Mouse (Mus musculus): ENCODE measurements around the gene Capn7. TPM values are rescaled to one million over a fixed set of nuclear protein-coding genes. Genes with fewer than 3 reads are reported as not detected.

The Capn7 gene
- polyA plus RNA-seq, 1 experiment from 2014 or later = 47.5 TPM

- H3K27me3 ChIP-seq = no peaks in the 10 kb centered on the region
- H3K9ac ChIP-seq = no peak overlapping the region
- no peaks in the 10 kb centered on the region for H3K9me3 ChIP-seq
- H3K27ac ChIP-seq = no peak overlapping the region
- H3K4me2 ChIP-seq = no peak overlapping the region
- no peaks in the 10 kb centered on the region; the same call in 1 of the 2 replicates for H3K36me3 ChIP-seq (replicated peaks)
- no peak overlapping the region for H3K4me3 ChIP-seq (replicated peaks)
- ATAC-seq (ENCODE audit: low FRiP score) = no peak
- 96% methylated on average over 8 of the region's 8 CpGs for WGBS
- H3K4me1 ChIP-seq = peaks cover 3% of the 10 kb centered on the region; the same call in 1 of the 2 replicates
Observed at GRCm38 (mm10) chr14:31389421-31390147, 53.1 kb downstream of the Capn7 start.

GRCm38 (mm10) chr14:31392300-31392699, 55.9 kb downstream of the Capn7 start:
- Histone ChIP-seq H3K36me3 (replicated peaks) (no peaks in the 10 kb centered on the region; the same call in 1 of the 2 replicates), H3K9me3 (no peaks in the 10 kb centered on the region), H3K9ac (no peak overlapping the region), H3K4me2 (no peak overlapping the region), H3K4me1 (0 out of 2 replicates have a peak, but pooled peaks cover 3% of the 10 kb centered on the region), H3K4me3 (replicated peaks) (no peak overlapping the region), H3K27ac (no peak overlapping the region), H3K27me3 (no peaks in the 10 kb centered on the region)
- no peak for ATAC-seq (ENCODE audit: low FRiP score)
- WGBS = 91% methylated on average over 5 of the region's 5 CpGs

- 74% methylated on average over 8 of the region's 8 CpGs for WGBS
- H3K27ac ChIP-seq = no peak overlapping the region
- no peaks in the 10 kb centered on the region for H3K27me3 ChIP-seq
- H3K36me3 ChIP-seq (replicated peaks) = no peaks in the 10 kb centered on the region
- no peaks in the 10 kb centered on the region for H3K9me3 ChIP-seq
- H3K4me1 ChIP-seq = 0 out of 2 replicates have a peak, but pooled peaks cover 3% of the 10 kb centered on the region
- H3K9ac ChIP-seq = no peak overlapping the region
- no peak for ATAC-seq (ENCODE audit: low FRiP score)
- no peak overlapping the region for H3K4me3 ChIP-seq (replicated peaks)
- no peak overlapping the region for H3K4me2 ChIP-seq
Observed at GRCm38 (mm10) chr14:31392873-31393545, 56.6 kb downstream of the Capn7 start.

GRCm38 (mm10) chr14:31393546-31393890, 57.1 kb downstream of the Capn7 start:
- Histone ChIP-seq H3K36me3 (replicated peaks) (no peaks in the 10 kb centered on the region), H3K4me3 (replicated peaks) (no peak overlapping the region), H3K27ac (no peak overlapping the region), H3K9ac (no peak overlapping the region), H3K4me2 (no peak overlapping the region), H3K9me3 (no peaks in the 10 kb centered on the region), H3K4me1 (no peaks in the 10 kb centered on the region), H3K27me3 (no peaks in the 10 kb centered on the region)
- 86% methylated on average over 3 of the region's 3 CpGs for WGBS
- no peak for ATAC-seq (ENCODE audit: low FRiP score)

GRCm38 (mm10) chr14:31393936-31394630, 57.6 kb downstream of the Capn7 start:
- WGBS = 90% methylated on average over 7 of the region's 7 CpGs
- Histone ChIP-seq H3K36me3 (replicated peaks) (no peaks in the 10 kb centered on the region), H3K4me1 (no peaks in the 10 kb centered on the region), H3K4me2 (no peak overlapping the region), H3K9me3 (no peaks in the 10 kb centered on the region), H3K4me3 (replicated peaks) (no peak overlapping the region), H3K27ac (no peak overlapping the region), H3K9ac (no peak overlapping the region), H3K27me3 (no peaks in the 10 kb centered on the region)
- no peak for ATAC-seq (ENCODE audit: low FRiP score)

- ATAC-seq (ENCODE audit: low FRiP score) = no peak
- no peaks in the 10 kb centered on the region for H3K9me3 ChIP-seq
- no peak overlapping the region for H3K4me2 ChIP-seq
- no peaks in the 10 kb centered on the region for H3K27me3 ChIP-seq
- no peaks in the 10 kb centered on the region for H3K4me1 ChIP-seq
- 97% methylated on average over 9 of the region's 9 CpGs for WGBS
- no peak overlapping the region for H3K9ac ChIP-seq
- H3K27ac ChIP-seq = no peak overlapping the region
- no peaks in the 10 kb centered on the region for H3K36me3 ChIP-seq (replicated peaks)
- no peak overlapping the region for H3K4me3 ChIP-seq (replicated peaks)
Observed at GRCm38 (mm10) chr14:31394822-31395532, 58.5 kb downstream of the Capn7 start.

- no peak overlapping the region for H3K9ac ChIP-seq
- no peak overlapping the region for H3K4me3 ChIP-seq (replicated peaks)
- 94% methylated on average over 7 of the region's 7 CpGs for WGBS
- no peaks in the 10 kb centered on the region for H3K36me3 ChIP-seq (replicated peaks)
- no peak for ATAC-seq (ENCODE audit: low FRiP score)
- no peak overlapping the region for H3K4me2 ChIP-seq
- no peaks in the 10 kb centered on the region for H3K4me1 ChIP-seq
- H3K9me3 ChIP-seq = no peaks in the 10 kb centered on the region
- no peak overlapping the region for H3K27ac ChIP-seq
- H3K27me3 ChIP-seq = no peaks in the 10 kb centered on the region
Observed at GRCm38 (mm10) chr14:31395629-31396199, 59.3 kb downstream of the Capn7 start.

- Histone ChIP-seq H3K4me3 (replicated peaks) (no peak overlapping the region), H3K36me3 (replicated peaks) (no peaks in the 10 kb centered on the region), H3K4me1 (no peaks in the 10 kb centered on the region), H3K9me3 (no peaks in the 10 kb centered on the region), H3K27me3 (no peaks in the 10 kb centered on the region), H3K27ac (no peak overlapping the region), H3K4me2 (no peak overlapping the region), H3K9ac (no peak overlapping the region)
- no peak for ATAC-seq (ENCODE audit: low FRiP score)
- 94% methylated on average over 2 of the region's 2 CpGs for WGBS
Observed at GRCm38 (mm10) chr14:31396428-31396827, 60.0 kb downstream of the Capn7 start.

- Histone ChIP-seq H3K4me1 (no peaks in the 10 kb centered on the region), H3K9me3 (no peaks in the 10 kb centered on the region), H3K36me3 (replicated peaks) (no peaks in the 10 kb centered on the region), H3K4me3 (replicated peaks) (no peak overlapping the region), H3K4me2 (no peak overlapping the region), H3K27me3 (no peaks in the 10 kb centered on the region), H3K9ac (no peak overlapping the region), H3K27ac (no peak overlapping the region)
- WGBS = 84% methylated on average over 12 of the region's 12 CpGs
- no peak for ATAC-seq (ENCODE audit: low FRiP score)
Observed at GRCm38 (mm10) chr14:31397353-31397752, 60.9 kb downstream of the Capn7 start.

GRCm38 (mm10) chr14:31397791-31398595, 61.6 kb downstream of the Capn7 start:
- no peaks in the 10 kb centered on the region for H3K27me3 ChIP-seq
- WGBS = 87% methylated on average over 9 of the region's 9 CpGs
- H3K9ac ChIP-seq = no peak overlapping the region
- H3K27ac ChIP-seq = no peak overlapping the region
- H3K4me1 ChIP-seq = no peaks in the 10 kb centered on the region
- no peak for ATAC-seq (ENCODE audit: low FRiP score)
- no peaks in the 10 kb centered on the region for H3K9me3 ChIP-seq
- H3K4me3 ChIP-seq (replicated peaks) = no peak overlapping the region
- H3K36me3 ChIP-seq (replicated peaks) = no peaks in the 10 kb centered on the region
- H3K4me2 ChIP-seq = no peak overlapping the region

GRCm38 (mm10) chr14:31398819-31399218, 62.4 kb downstream of the Capn7 start:
- no peaks in the 10 kb centered on the region for H3K4me1 ChIP-seq
- H3K27ac ChIP-seq = no peak overlapping the region
- H3K9me3 ChIP-seq = no peaks in the 10 kb centered on the region
- H3K36me3 ChIP-seq (replicated peaks) = no peaks in the 10 kb centered on the region
- no peak overlapping the region for H3K4me2 ChIP-seq
- 90% methylated on average over 11 of the region's 11 CpGs for WGBS
- no peaks in the 10 kb centered on the region for H3K27me3 ChIP-seq
- no peak overlapping the region for H3K9ac ChIP-seq
- no peak overlapping the region for H3K4me3 ChIP-seq (replicated peaks)
- no peak for ATAC-seq (ENCODE audit: low FRiP score)

Data from forebrain, embryonic 12.5 days (tissue).